Mouse (Mus musculus) large intestine, adult 2 months (tissue): ENCODE measurements at regions not wholly inside any gene's neighbourhood (a gene's known extent, or its start where the extent isn't known, plus 50 kb on each side); places are given as distances from the start of the nearest gene placed in this dataset.

Experiments used
- DNase-seq: peaks from one replicate; pipeline ENCODE4 v3.0.0-alpha.2; 2012; ENCODE audit warnings: low read depth, low spot score
- WGBS: fragments of 180-500 bp; shearing (Covaris S2); methylation state at CpG from one replicate; pipeline ENCODE4 v1.1.7; 2018; 5-methylcytosine and 5-hydroxymethylcytosine counted together

- no peak for DNase-seq
- WGBS, result 62% methylated on average over 12 of the region's 12 CpGs
Measured at GRCm38 (mm10) chr5:75718511-75719225, 144.0 kb downstream of the Kit start.
